8 mouse cellular contexts compared by ENCODE assay signal in genomic region chr2:122701871-122702180, GRCm38 (mm10). TPM values are rescaled to one million over a fixed set of nuclear protein-coding genes. Genes with fewer than 3 reads are reported as not detected.
DNase-seq lines count a peak whose midpoint lies in the region; ATAC-seq and TF ChIP-seq lines count a peak whose summit lies in the region.

No protein-coding gene starts in this region.

- H3K9ac ChIP-seq in kidney, postnatal 0 days (ENCODE audit: low read depth, low read length): peak overlapping the region; percentile 79
- H3K9ac ChIP-seq in neural tube, embryonic 13.5 days: peak overlapping the region; percentile 86

- TF ChIP-seq POLR2A in cerebellum, adult 2 months (IDR thresholded peaks at IDR 0.05; ENCODE audit: borderline replicate concordance, insufficient read depth, low read length): no peak

- H3K9me3 ChIP-seq in kidney, postnatal 0 days (replicated peaks; ENCODE audit: low read length): no peaks in the 10 kb centered on the region
- H3K9me3 ChIP-seq in neural tube, embryonic 13.5 days: no peaks in the 10 kb centered on the region

- under 1% methylated on average over 15 of the region's 15 CpGs for WGBS in cerebellum, adult 2 months
- WGBS in kidney, postnatal 0 days: under 1% methylated on average over 15 of the region's 15 CpGs
- WGBS in neural tube, embryonic 13.5 days: under 1% methylated on average over 15 of the region's 15 CpGs

- no peak for TF ChIP-seq CTCF in cerebellum, adult 2 months (IDR thresholded peaks at IDR 0.05; ENCODE audit: borderline replicate concordance, insufficient read depth, low read depth, low read length)
- no peak for TF ChIP-seq CTCF in kidney, postnatal 0 days (IDR thresholded peaks at IDR 0.05; ENCODE audit: low read depth)

- H3K27ac ChIP-seq in cerebellum, adult 2 months (ENCODE audit: insufficient read depth, low read length): no peak overlapping the region
- H3K27ac ChIP-seq in kidney, postnatal 0 days: peak overlapping the region; percentile 75
- H3K27ac ChIP-seq in neural tube, embryonic 13.5 days (replicated peaks): no peak overlapping the region

- no peaks in the 10 kb centered on the region for H3K27me3 ChIP-seq in cerebellum, adult 2 months (ENCODE audit: control insufficient read depth, insufficient read depth, low read length)
- no peaks in the 10 kb centered on the region for H3K27me3 ChIP-seq in kidney, postnatal 0 days (ENCODE audit: insufficient read depth, low read length)
- H3K27me3 ChIP-seq in neural tube, embryonic 13.5 days: peaks cover 3% of the 10 kb centered on the region; the same call in 1 of the 2 replicates

- peaks cover 5% of the 10 kb centered on the region; the same call in 1 of the 2 replicates for H3K4me1 ChIP-seq in cerebellum, adult 2 months (ENCODE audit: control insufficient read depth, insufficient read depth, low read length)
- peaks cover 8% of the 10 kb centered on the region; the same call in 1 of the 2 replicates for H3K4me1 ChIP-seq in kidney, postnatal 0 days (replicated peaks; ENCODE audit: insufficient read depth, low read length)
- peaks cover 28% of the 10 kb centered on the region for H3K4me1 ChIP-seq in neural tube, embryonic 13.5 days (replicated peaks)

- H3K4me2 ChIP-seq in kidney, postnatal 0 days (ENCODE audit: low read length): peak overlapping the region; percentile 68
- H3K4me2 ChIP-seq in neural tube, embryonic 13.5 days: peak overlapping the region; percentile 92

- ATAC-seq in kidney, postnatal 0 days (replicated peaks; ENCODE audit: low FRiP score, low read depth): no peak
- ATAC-seq in neural tube, embryonic 13.5 days (ENCODE audit: low read depth): no peak

- peak overlapping the region; percentile 90 for H3K4me3 ChIP-seq in cerebellum, adult 2 months (replicated peaks; ENCODE audit: insufficient read depth, low read depth, low read length)
- peak overlapping the region; percentile 80 for H3K4me3 ChIP-seq in kidney, postnatal 0 days (replicated peaks; ENCODE audit: low read depth, low read length)
- peak overlapping the region; percentile 72 for H3K4me3 ChIP-seq in neural tube, embryonic 13.5 days

- H3K36me3 ChIP-seq in kidney, postnatal 0 days (ENCODE audit: insufficient read depth, low read length): no peaks in the 10 kb centered on the region
- H3K36me3 ChIP-seq in neural tube, embryonic 13.5 days: no peaks in the 10 kb centered on the region

- no peak for DNase-seq in cerebellum, adult 2 months
- DNase-seq in cerebellum, adult 9-11 months: no peak
- peak; percentile 13 for DNase-seq in thymus, postnatal 0 days (ENCODE audit: low spot score)
- DNase-seq in thymus, adult 18-20 months: no peak
- no peak for DNase-seq in kidney, postnatal 0 days (ENCODE audit: low spot score)
- no peak for DNase-seq in urinary bladder, postnatal 4 days (ENCODE audit: low spot score in 2 of 2)
- no peak for DNase-seq in frontal cortex, postnatal 10 days (ENCODE audit: low spot score in 2 of 2)

RNA-seq across cellular contexts. Expression of gene Slc30a4, which starts 0.6 kb away (rescaled TPM):
- polyA plus RNA-seq in cerebellum, adult 2 months (2012; rRNA removed): 18.4 and 19.6 TPM in 2 replicates
- 5.9 and 6.2 TPM in 2 replicates for polyA plus RNA-seq in thymus, postnatal 0 days (2015; fragmentation: Nextera tagmentation; extraction: Ambion mirVana)
- polyA plus RNA-seq in kidney, postnatal 0 days (2015; fragmentation: Nextera tagmentation; extraction: Ambion mirVana): 6.9 and 7.9 TPM in 2 replicates
- 6.6 and 7.8 TPM in 2 replicates for polyA plus RNA-seq in neural tube, embryonic 13.5 days (2015; fragmentation: Nextera tagmentation; extraction: Ambion mirVana)

RNA-seq across cellular contexts. Expression of gene Bloc1s6, which starts 36.5 kb away (rescaled TPM):
- polyA plus RNA-seq in cerebellum, adult 2 months (2012; rRNA removed): 27.3 and 28.1 TPM in 2 replicates
- 49.5 and 54.0 TPM in 2 replicates for polyA plus RNA-seq in thymus, postnatal 0 days (2015; fragmentation: Nextera tagmentation; extraction: Ambion mirVana)
- polyA plus RNA-seq in kidney, postnatal 0 days (2015; fragmentation: Nextera tagmentation; extraction: Ambion mirVana): 43.6 and 50.0 TPM in 2 replicates
- 75.4 and 84.9 TPM in 2 replicates for polyA plus RNA-seq in neural tube, embryonic 13.5 days (2015; fragmentation: Nextera tagmentation; extraction: Ambion mirVana)
